Mouse (Mus musculus) layer of hippocampus, adult 11-12 months (tissue): ENCODE measurements around the gene Arhgef2.
"Not testable (repeated sequence)": the region's sequence is repeated elsewhere in the genome, so short reads cannot be mapped to it uniquely, and the experiment has no call there.

Source experiments
- DNase-seq: peaks from one replicate; pipeline ENCODE4 v3.0.0; 2022; ENCODE audit warnings: low spot score

The Arhgef2 gene

GRCm38 (mm10) chr3:88605666-88606065 is at the start of gene Arhgef2:
Arhgef2 (plus strand) TSS chr3:88605966.
- not testable (repeated sequence) for DNase-seq

- no peak for DNase-seq
Observed at GRCm38 (mm10) chr3:88556616-88557015, 49.1 kb upstream of the Arhgef2 start.

GRCm38 (mm10) chr3:88559596-88559995 is 46.2 kb upstream of the Arhgef2 start:
- DNase-seq, result no peak

- DNase-seq, result no peak
Observed at GRCm38 (mm10) chr3:88561989-88562388, 43.8 kb upstream of the Arhgef2 start.

GRCm38 (mm10) chr3:88563442-88563841 is 42.3 kb upstream of the Arhgef2 start:
- no peak for DNase-seq

GRCm38 (mm10) chr3:88563966-88564365 is 41.8 kb upstream of the Arhgef2 start:
- no peak for DNase-seq

GRCm38 (mm10) chr3:88566116-88566515 is 39.6 kb upstream of the Arhgef2 start:
- DNase-seq, result no peak

GRCm38 (mm10) chr3:88566536-88567061 is 39.2 kb upstream of the Arhgef2 start:
- no peak for DNase-seq

- DNase-seq, result no peak
Observed at GRCm38 (mm10) chr3:88567892-88568291, 37.9 kb upstream of the Arhgef2 start.

GRCm38 (mm10) chr3:88568615-88569014 is 37.2 kb upstream of the Arhgef2 start:
- no peak for DNase-seq

- DNase-seq, result no peak
Observed at GRCm38 (mm10) chr3:88569093-88569492, 36.7 kb upstream of the Arhgef2 start.

GRCm38 (mm10) chr3:88569694-88570093 is 36.1 kb upstream of the Arhgef2 start:
- no peak for DNase-seq

GRCm38 (mm10) chr3:88570341-88570740 is 35.4 kb upstream of the Arhgef2 start:
- DNase-seq, result no peak

GRCm38 (mm10) chr3:88571856-88572255 is 33.9 kb upstream of the Arhgef2 start:
- no peak for DNase-seq

GRCm38 (mm10) chr3:88572835-88573234 is 32.9 kb upstream of the Arhgef2 start:
- no peak for DNase-seq

- DNase-seq, result no peak
Observed at GRCm38 (mm10) chr3:88573810-88574209, 32.0 kb upstream of the Arhgef2 start.

GRCm38 (mm10) chr3:88575540-88575939 is 30.2 kb upstream of the Arhgef2 start, which contains the start of gene Ssr2:
Ssr2 (plus strand) TSS chr3:88575876.
- DNase-seq, result no peak

GRCm38 (mm10) chr3:88577846-88578245 is 27.9 kb upstream of the Arhgef2 start:
- not testable (repeated sequence) for DNase-seq

GRCm38 (mm10) chr3:88578498-88579424 is 27.0 kb upstream of the Arhgef2 start:
- DNase-seq, result no peak

- peak; percentile 87 for DNase-seq
Observed at GRCm38 (mm10) chr3:88579454-88580117, 26.2 kb upstream of the Arhgef2 start.

- no peak for DNase-seq
Observed at GRCm38 (mm10) chr3:88585769-88586168, 20.0 kb upstream of the Arhgef2 start.

- DNase-seq, result no peak
Observed at GRCm38 (mm10) chr3:88586640-88587039, 19.1 kb upstream of the Arhgef2 start.

GRCm38 (mm10) chr3:88590246-88590645 is 15.5 kb upstream of the Arhgef2 start:
- no peak for DNase-seq
